Mouse (Mus musculus): ENCODE results near the gene Gm9774.

Gm9774 gene

GRCm38 (mm10) chr3:92429323-92429722, at the start of gene Gm9774:
TSS of gene Gm9774 (minus strand) at chr3:92429423.
- no peak for DNase-seq

- DNase-seq: no peak
Measured at GRCm38 (mm10) chr3:92470111-92470510, 40.9 kb upstream of the Gm9774 start.

GRCm38 (mm10) chr3:92467424-92467823, 38.2 kb upstream of the Gm9774 start:
- no peak for DNase-seq

DNA sequence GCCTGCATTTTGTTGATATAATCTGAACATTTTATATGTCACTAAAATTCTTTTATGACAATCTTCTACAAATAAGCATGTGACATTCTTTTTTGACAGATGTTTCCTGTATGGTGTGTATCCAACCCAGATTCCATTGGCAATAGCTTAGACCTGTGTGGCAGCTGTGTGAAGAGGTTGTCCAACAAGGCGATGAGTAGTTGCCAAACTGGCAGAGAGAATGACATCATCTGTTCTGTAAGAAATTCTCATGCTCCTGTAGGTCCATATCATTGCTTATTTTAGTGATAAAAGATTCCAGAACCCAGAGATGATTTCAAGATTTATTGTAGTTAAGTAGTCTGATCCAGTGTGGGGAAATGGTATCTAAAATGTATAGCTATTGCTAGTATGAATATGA, 37.4 kb upstream of the Gm9774 start:
- no peak for DNase-seq

DNA sequence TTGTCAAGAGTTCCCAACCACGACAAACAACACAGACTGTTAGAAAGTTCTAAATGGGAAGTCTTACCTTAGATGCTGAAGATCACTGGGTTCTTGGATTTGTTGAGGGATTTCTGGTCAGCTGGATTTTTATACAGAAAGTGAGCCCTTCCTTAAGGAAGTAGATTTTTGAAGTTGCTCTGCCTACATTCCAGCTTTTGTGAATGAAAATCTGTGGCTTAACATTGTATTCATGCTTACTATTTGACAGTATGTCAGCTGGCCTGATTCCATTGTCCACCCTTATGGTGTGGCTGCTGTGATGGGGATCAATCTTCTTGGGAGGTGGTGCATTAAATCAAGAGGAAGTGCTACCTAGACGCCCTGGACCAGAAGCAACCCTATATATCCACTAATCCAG, 29.4 kb upstream of the Gm9774 start, which contains the start of gene Sprr3:
Gene Sprr3, minus strand, starts transcription at position 101 of the 400 bp plus-strand sequence.
- DNase-seq: no peak

DNA sequence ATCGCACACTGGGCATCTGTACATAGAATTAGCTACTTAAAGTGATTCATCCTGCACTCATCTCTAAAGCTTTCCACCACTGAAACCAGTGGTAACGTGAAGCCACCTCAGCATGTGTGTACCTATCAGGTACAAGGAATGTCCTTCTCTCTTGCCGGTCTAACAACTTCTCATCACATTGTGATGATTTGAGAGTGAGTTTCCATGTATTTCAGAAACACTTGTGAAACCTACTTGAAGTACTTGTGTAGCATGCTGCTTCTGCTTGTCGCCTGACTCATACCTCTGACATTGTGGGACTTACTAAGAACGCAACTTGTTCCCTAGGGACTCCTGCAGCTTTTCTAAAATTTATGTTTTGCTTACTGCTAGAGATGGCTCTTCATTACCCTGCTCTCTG, 25.9 kb upstream of the Gm9774 start:
- no peak for DNase-seq

- DNase-seq: no peak
Measured at GRCm38 (mm10) chr3:92440177-92440576, 11.0 kb upstream of the Gm9774 start.

DNA sequence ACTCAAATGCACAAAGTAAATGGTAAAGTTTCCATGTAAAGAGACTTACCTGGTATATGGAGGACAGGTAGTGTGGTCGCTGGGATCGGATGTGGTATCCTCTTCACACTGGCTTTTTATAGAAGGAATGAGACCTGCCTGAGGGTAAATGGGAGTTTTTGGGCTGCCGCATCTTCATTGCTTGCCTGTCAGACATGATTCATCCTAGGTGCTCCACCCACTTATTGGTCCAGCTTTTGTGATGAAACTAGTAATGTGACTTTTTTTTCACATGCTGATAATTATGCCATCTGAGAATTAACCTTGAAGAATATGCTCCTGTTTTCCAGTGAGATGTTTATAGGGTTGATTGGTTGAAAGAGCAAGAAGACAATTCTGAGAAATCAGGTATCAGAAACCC, 9.5 kb upstream of the Gm9774 start, which contains the start of gene Sprr1b:
Gene Sprr1b, minus strand, starts transcription at position 101 of the 400 bp plus-strand sequence.
- DNase-seq: no peak

GRCm38 (mm10) chr3:92432282-92432681, 3.1 kb upstream of the Gm9774 start, which contains the start of gene Sprr2k:
TSS of gene Sprr2k (plus strand) at chr3:92432582.
- no peak for DNase-seq

DNA sequence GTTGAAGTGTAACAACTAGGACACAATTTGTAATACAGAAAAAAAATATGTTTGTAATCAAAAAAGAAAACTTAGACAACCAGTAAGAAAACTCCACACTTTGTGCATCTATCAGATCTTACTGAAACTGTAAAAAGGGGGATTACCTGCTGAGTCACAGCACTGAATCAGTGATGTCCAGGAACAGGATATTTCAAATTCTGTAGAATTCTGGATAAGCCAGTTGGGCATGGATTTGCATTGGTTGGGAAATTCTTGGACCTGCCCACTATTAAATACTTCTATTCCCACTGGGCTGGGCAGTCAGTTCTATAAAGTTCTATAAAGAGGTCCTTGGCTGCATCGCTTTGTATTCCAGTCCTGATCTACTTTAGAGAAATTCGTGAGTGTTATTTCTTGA, 11.4 kb downstream of the Gm9774 start, which contains the start of gene Sprr2j-ps:
Gene Sprr2j-ps, plus strand, starts transcription at position 301 of the 400 bp plus-strand sequence.
- DNase-seq: no peak

DNA sequence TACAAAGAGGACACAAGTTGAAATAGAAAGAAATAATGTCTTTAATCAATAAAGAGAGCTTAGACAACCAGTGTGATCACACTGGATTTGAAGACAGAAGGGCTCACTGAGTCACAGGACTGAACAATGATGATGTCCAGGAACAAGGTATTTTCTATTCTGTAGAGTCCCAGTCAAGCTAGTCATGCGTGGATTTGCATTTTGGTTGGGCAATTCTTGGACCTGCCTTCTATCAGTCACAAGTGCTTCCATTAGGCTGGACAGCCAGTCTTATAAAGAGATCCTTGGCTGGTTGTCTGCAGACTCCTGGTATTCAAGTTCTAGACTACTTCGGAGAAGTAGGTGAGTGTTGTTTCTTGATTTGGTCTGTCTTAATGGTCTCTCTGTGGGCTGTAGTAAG, 21.5 kb downstream of the Gm9774 start, which contains the start of gene Sprr2i:
Gene Sprr2i, plus strand, starts transcription at position 301 of the 400 bp plus-strand sequence.
- DNase-seq: no peak

DNA sequence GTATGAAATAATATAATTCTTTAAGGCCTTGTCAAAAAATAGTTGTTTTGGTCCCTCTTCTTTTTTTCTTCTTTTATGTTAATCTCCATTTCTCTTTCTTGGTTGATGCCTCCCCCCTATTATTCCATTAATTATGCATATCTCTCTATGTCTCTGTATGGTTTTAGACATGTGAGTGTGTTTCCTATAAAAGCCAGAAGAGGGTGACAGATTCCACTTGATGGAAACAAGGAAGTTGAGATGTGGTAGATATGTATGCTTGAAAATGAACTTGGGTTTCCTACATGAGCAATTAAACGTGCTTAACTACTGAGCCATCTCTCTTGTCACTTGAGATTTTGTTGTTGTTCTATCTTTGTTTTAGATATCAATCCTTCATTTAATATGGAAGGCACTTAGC, 34.9 kb downstream of the Gm9774 start:
- no peak for DNase-seq

GRCm38 (mm10) chr3:92385385-92385784, 43.8 kb downstream of the Gm9774 start, which contains the start of gene Sprr2h:
TSS of gene Sprr2h (plus strand) at chr3:92385685.
- no peak for DNase-seq

Measured in kidney, postnatal 36 days (tissue).